Mouse (Mus musculus) megakaryocyte progenitor cell, adult 5-6 weeks (primary cell): ENCODE measurements around the gene Asphd2. TPM values are rescaled to one million over a fixed set of nuclear protein-coding genes. Genes with fewer than 3 reads are reported as not detected.
"Not testable (repeated sequence)": the region's sequence is repeated elsewhere in the genome, so short reads cannot be mapped to it uniquely, and the experiment has no call there.

Experiments
- ATAC-seq: replicated peaks from 2 replicates; pipeline ENCODE4 v1.8.0; 2016; ENCODE audit warnings: mild to moderate bottlenecking, moderate TSS enrichment, inconsistent platforms; ENCODE audit not compliant: poor library complexity
- total RNA-seq, 2 experiments: library from RNA; stranded (forward) in 1 of 2; stranded (reverse) in 1 of 2; fragments of 157-497, 149-512 nt in 1 of 2; fragments of 200-1000 nt in 1 of 2; gene quantifications; 2 replicates each; pipeline versions ENCODE4 v1.2.3 to v1.2.4; 2015 to 2017

Asphd2 gene
- total RNA-seq (2015) = not detected in 2 replicates
- total RNA-seq (2017) = not detected in 2 replicates

DNA sequence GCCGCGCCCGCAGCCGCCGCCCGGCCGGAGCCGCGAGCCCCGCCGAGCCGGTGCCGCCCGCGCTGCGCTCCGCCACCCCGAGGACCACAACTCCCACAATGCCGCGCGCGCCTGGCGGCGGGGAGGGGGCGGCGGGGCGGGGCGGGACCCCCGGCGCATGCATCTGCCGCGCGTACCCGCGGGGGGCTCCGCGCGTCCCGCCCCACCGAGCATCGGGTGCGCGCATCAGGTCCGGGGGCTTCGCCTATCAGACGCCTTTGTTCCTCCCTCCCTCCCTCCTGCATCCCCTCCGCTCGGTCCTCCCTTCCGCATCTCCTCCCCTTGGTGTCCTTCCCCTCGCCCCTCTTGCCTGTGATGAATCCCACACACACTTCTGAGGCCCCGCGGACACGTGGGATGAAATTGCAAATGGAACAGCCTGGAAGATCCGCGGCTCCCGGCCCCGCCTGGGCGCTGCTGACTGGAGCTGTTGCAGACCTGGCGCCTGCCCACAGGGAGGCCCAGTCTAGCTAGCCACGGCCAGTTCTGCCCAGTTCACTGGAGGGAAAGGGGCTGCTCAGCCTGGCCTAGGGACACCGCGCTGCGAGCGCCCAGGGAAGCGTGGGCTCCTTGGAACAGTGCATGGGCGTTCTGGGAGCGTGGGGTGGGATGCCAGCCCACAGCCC is at the start of gene Asphd2:
Gene Asphd2 (minus strand): TSS at position 88 of the 665 bp plus-strand sequence.
- ATAC-seq = no peak

DNA sequence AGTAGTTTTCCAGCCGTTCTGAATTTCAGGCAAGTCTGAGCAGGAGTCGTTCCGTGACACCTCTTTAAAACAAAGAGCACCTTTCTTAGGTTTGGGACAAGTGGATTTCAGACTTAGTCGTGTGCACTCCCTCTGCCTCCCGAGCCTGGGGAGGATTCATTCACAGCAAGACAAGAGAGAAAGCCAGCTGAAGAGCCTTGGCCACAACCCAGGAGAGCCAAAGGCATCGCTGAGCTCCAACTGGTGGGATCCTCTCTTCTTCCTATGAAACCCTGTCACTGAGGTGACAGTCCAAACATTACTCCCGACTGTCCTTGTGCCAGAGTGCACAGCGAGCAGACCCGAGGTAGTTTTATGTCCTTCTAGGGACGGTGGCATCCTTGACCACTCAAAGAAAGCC is 43.9 kb upstream of the Asphd2 start:
- ATAC-seq = no peak

DNA sequence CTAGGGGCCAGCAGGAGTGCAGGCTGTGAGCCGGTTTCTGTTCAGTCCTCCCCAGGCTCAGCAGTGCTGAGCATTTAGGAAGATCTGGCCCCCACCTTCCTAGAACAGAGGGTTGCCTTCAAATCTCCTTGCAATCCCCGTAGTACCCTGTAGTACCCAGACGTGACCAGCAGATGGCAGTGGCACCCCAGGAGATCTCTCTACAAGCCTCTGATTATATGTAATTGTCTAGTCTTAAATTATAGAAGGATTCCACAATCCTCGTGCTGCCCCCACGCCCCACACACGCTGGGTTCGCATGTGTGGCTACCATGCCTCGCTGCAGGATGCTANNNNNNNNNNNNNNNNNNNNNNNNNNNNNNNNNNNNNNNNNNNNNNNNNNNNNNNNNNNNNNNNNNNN is 38.3 kb upstream of the Asphd2 start:
- peak; percentile 87 for ATAC-seq

DNA sequence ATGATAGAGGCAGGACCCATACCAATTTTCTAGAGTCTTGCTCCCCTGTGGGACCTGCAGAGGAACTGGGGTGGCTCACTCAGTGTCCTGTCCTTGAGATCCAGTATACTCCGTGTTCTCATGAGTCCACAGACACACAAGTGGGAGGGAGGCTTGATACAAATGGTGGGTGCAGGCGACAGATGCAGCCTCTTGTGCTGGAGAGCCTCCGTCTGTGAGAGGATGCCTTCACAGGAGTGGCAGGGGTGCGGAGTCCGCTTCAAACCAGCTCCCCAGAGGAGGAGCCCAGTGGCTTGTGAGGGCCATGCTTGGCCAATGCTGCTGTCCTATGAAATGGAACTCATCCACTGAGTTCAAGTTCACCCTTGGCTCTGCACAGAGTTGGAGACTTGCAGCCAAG is 37.4 kb upstream of the Asphd2 start:
- ATAC-seq = no peak

DNA sequence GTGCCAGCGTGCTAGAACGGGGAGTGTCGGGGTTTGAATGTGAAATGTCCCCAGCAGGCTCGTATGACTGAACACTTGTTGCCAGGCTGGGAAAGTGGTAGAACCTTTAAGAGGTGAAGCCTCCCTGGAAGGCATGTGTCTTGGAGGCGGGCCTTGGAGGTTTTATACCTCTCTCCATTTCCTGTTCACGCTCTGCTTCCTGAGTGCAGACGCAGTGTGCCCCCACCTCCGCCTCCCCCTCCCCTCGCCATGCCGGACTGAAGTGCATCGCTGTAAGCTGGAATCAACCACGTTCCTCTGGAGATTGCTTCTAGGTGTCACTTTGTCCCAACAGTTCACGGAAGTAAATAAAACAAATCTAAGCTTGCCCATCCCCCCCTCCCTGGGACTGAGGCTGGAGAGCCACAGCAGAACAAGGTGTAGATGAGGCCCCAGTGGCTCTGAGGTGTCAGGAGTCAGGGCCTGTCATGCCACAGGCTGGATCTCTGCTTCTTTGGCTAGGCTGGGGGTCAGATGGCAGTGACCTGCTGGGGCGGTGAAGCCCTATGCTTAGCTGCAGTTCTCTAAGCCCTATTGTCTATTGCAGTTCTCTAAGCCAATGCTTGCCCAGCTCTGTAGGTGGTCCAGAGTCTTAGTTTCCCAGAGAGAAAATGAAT is 36.6 kb upstream of the Asphd2 start:
- no peak for ATAC-seq

DNA sequence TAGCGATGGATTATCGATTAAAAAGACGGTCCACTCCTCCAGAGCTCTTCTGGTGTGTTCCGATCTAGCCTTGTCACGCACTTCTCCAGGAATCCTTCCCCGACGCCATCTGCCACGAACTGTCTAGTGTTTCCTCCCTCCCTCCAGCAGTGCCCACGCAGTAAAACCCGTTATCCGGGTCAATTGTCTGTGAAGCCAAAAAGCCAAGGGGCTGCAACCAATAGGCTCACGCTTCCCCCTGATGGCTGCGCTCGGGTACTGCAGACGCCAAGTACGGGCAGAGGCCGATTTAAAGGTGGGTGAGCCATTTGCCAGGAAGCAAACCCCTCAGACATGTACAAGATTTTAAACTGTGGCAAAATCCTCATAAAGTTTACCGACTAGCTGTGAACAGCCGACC is 34.3 kb upstream of the Asphd2 start:
- ATAC-seq = peak; percentile 72

DNA sequence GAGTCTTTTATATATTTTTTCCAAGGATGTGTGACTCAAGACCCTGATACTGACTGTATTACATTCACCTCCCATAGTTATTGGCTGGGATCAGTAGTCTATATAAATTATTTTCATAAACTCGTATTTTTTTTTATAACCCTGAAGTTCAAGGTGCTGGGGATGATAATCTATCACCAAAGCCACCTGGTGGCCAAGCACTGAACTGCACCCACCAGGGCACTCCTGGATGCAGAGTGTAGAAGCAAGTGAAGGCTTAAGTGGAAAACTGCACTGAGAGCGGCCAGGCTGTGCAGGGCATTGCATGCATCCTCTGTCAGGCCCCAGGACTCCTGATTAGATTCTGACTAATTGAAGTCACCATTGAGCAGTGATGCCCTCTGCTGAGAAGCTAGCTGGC is 32.6 kb upstream of the Asphd2 start:
- peak; percentile 72 for ATAC-seq

DNA sequence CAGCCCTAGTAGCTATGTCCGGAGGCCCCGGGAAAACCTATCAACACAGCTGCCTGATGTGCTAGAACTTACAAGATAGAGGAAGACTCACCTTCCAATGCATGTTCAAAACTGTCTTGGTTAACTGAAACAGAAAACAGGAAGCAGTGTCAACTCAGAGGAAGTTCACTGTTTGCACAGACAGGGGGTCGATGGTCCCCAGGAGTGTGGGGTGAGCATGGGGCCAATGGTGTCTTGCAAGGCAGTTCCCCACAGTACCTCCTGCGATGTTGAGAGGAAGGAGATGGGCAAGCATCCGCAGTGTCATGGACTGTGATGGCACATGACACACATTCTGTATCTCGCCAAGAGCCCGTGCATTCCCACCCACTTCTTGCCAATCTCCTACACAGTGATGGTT is 32.0 kb upstream of the Asphd2 start:
- peak; percentile 51; the same call in 1 of the 2 replicates for ATAC-seq

DNA sequence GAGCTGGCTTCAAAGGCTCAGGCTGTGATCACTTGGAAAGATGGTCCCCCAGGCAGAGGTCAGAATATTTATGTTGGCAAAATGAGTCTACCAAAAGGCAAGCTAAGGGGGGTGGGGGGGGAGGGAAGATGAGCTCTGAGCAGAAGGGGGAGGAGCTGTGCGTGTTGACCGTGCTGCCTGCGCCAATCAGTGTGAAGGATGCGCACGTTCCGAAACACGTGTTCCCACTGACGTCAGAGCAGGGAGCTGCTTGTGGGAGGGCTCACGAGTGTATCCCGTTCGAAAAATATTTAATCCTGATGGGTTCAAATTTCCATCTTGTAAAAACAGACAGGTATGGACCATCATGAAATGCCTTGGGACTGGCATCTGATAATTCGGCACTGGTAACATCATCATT is 24.9 kb upstream of the Asphd2 start:
- ATAC-seq = no peak

DNA sequence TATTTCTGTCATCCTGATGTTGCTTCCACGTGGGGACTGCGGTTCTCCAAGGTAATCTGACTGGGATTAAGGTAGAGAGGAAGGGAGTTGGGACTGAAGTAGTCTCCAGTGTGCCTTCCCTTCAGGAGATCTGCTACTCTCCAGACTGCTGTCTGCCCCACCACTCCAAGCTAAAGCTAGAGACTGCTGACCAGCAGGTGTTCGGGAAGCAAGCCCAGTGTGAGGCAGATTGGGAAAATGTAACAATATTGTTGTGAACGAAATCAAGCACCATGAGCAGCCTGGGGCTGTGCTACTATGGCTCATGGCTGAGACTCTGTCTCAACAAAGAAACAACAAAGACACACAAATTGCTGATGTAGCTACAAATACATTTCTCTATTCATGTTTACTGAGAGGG is 23.4 kb upstream of the Asphd2 start:
- ATAC-seq = no peak

DNA sequence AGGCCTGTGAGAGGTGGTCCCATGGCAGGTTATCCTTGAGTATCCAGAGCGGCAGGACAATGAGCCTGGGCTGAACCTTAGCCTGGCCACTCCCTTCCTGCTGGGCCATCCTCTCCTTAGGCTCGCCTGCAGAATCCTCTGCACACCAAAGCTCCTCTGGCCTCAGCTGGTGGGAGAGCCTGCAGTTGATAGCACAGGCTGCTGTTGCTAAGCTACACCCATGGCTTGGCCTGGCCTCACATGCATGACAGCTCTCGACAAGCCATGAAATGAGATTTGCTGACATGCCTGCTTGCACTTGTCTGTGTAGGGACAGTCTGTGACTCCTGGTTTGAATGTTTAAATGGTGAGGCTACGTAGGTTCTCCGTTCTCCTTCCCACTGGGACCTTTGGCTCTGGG is 22.0 kb upstream of the Asphd2 start:
- ATAC-seq = no peak

DNA sequence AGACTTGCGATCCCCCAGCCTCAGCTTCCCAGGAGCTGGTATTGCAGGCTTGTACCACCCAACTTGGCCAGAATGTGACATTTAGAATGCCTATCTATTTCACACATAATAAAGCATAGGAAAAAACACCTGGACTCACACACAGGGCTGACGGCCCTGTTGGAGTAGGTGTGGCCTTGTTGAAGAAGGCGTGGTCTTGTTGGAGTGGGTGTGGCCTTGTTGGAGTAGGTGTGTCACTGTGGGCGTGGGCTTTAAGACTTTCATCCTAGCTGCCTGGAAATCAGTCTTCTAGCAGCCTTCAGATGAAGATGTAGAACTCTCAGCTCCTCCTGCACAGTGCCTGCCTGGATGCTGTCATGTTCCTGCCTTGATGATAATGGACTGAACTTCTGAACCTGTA is 18.1 kb upstream of the Asphd2 start:
- ATAC-seq = not testable (repeated sequence)

DNA sequence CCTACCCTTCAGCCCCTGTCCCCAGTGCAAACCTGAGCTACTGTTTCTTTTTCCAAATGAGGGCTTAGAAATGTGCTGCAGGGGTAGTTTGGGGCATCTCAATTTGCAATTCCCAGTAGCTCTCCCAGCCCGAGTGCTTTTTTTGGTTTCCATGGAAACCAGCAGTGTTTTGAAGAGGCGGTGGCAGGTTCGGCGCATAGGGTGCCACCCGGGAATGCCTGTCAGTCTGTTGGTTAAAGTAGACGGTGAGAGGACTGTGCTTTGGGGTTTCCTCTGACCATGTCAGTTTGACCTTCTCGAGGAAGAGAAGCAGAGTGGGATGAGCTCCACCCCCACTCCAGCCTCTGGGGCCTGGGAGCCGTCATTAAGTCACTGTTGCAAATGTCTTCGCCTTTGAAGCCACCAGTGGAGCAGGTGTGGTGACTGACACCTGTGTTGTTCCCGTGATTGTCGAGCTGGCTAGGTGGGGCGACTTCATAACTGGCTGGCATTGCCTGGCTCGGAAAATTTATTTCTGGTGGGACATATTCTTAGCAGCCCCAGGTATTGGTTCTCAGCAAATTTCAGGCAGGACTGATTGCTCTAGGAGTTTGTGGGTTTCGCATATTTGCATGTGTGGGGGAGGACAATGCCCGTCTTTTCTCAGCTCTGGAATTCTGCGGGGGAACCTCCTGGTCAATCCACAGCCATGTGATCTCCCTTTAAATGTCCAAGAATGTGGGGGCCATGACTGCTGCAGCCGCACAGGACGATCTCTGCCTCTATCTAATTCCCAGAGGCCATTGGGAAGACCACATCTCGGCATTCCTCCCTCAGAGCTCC is 17.1 kb upstream of the Asphd2 start:
- ATAC-seq = no peak

DNA sequence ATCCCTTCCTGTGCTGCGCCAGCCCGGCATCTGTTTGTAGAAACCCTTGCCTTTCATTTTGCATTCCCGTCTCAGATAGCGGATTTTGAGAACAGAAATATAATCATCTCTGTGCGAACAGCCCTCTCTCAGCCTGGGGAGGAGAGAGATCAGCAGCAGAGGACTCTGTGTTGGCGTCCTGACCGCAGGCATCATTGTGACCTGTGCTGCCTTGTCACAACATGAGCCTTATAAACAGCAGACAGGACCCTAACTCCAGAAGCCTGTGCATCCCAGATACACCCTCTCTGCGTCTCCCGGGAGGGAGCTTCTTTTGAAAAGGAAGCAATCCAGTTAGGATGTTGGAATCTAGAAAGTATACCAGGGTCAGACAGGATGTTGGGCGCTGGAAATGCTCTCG is 16.4 kb upstream of the Asphd2 start:
- no peak for ATAC-seq

DNA sequence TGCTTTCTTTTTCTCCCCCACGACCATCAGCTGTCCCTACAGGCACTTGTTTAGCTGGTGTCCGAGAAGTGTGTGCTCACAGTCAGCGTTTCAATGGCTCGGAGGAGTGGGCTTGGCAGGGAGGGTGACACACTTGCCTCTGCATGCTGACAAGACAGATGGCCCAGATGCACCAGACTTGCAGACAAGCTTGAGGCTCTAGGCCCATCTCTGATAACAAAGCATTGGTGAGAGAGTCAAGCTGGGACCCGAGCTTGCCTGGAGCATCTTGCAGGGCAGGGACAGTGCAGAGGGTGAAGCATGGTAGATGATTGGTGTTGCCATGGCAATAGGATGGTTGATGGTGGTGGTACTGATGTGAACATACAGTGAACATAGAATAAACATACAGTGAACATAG is 14.6 kb upstream of the Asphd2 start:
- ATAC-seq = no peak

DNA sequence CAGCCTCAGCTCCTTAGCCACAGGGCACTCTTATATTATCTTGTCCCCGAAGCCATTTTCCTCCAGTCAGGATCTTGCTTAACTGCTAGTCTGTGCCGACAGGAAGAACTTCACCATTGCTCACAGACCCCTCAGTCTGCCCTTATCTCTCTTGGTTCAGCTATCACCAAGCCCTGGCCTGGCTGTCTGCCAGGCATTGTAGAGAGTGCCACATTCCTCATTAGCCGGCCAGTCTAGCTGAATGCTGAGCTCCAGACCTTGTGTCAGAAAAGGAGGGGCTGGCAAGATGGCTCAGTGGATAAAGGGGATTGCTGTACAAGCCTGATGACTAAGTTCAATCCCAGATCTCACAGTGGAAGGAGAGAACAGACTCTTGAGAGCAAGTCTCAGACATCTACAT is 11.4 kb upstream of the Asphd2 start:
- ATAC-seq = peak; percentile 61

DNA sequence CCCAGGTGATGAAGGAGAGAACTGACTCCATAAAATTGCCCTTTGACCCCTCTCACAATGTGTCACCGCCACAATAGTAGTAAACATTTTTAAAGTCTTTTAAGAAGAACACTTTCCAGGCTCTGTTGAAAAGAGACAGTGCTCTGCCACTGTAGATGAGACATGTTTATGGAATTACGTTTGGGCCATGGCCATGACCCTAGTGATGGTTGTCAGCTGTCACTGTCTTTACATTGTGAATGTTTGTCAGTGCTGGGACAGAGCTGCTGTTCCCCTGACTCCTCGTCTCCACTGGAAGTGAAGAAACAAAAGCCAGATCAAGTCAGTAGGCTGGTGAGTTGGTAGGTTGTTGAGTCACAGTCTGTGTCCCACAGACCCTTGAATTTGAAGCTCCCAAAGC is 7.8 kb upstream of the Asphd2 start:
- no peak for ATAC-seq

DNA sequence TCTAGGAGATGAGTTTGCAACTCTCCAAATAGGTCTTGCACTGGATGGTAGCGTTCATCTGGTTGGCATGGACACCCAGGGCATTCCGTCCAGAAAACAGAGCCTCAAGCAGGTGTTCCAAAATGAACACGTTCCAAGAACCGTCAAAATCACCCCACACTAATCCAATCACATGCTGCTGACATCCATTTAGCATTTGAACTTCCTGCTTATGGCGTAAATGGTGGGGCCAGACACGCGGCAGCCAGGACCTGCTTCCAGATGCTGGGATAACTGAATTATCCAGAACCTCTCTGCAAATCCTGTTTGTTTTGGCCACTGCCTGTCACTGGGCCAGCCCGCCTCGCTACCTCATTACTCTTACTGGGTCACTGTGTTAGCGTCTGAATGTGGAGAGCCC is 4.6 kb upstream of the Asphd2 start:
- ATAC-seq = no peak

DNA sequence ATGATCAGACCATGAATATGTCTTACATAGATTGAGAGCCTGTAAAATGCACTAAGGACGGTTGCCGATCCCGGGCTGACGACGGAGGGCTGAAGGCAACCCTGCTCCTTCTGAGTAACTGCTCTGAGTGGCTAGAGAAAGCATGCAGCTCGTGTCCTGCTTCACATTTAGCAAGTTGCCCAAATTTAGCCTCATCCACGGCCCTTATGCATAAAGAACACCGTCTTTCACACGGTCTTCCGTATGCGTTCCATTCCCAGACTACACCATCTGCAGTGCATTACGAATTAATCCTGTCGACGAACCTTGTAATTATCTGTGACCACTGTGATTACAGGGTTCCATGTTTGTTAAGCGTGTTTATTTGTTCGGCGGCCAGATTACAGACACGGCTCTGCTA is 1.4 kb upstream of the Asphd2 start:
- ATAC-seq = no peak

DNA sequence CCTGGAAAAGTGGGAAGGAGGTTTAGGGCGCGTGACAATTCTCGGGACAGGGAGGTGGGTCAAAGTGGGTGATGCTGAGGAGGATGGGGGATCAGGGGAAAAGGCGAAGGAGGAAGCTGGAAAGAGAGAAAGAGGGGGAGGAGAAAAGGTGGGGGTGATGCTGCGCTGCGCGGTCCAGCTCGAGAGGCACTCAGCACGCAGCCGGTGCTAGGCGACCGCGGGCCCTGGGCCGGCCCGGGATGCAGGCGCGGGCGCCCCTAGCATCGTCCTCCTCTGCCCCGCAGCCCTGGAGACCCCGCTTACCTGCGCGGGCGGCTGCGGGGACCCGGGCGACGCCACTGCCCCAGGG is 277 bp downstream of the Asphd2 start:
- ATAC-seq = no peak

DNA sequence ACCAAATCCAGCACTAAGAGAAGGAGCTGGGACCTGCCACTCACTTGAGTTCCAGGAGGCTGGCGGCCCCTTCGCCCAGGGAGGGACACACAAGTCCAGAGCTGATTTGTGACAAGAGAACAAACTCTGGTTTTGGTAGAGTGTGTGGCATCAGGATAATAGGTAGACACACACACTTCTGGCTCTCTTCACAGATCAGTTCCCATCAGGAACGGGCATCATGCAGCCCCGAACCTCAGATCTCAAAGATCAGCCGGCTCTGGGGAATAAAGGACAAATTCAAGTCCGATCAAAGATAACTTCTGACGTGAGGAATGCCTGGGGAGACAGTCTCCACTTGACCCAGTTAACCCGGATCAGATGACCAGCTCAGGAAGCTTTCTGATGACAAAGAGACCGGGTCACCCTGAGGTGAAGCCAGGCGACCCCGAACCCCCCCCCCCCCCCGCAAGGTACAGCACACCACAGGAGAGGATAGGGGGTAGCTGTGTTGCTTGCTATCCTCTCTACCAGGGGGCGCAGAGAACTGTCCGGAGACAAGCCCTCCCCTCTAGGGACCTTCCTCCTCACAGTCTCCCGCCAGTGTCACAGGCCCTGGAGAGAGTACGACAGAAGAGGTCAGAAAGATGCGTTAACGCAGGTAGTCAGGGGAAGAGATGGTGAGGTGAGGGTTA is 788 bp downstream of the Asphd2 start:
- no peak for ATAC-seq
